Mouse (Mus musculus): ENCODE data around the gene Ss18l1. TPM values are rescaled to one million over a fixed set of nuclear protein-coding genes. Genes with fewer than 3 reads are reported as not detected.
A peak's percentile ranks its signal among the peaks of the same experiment; 100 is the strongest.

The Ss18l1 gene
- polyA plus RNA-seq, 1 experiment from 2014 or later = 8.1 TPM

DNA sequence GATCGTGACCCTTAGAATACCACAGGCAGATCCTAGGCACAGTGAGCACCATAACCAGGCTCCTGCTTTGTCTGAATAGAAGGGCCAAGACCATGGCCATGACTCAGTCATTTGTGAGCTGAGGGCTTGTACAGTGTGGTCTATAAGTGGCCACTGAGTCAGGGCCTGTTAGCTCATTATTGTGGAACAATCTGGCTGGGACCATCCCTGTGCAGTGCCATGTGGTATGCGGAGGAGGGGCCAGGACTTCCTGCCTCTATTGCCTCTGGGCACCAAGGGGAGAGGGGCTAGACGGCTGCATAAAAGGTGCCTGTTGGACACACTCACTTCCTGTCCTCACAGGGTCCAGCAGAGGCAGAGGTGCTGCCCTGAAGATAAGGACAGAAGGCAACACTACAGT is 8.4 kb upstream of the Ss18l1 start:
- DNase-seq (ENCODE audit: low read depth, low spot score) (no peak), ATAC-seq (peak; percentile 33)
- no peaks in the 10 kb centered on the region for H3K27me3 ChIP-seq
- ChIA-PET POLR2A (no interaction called here), CTCF (no interaction called here)
- TF ChIP-seq CTCF (IDR thresholded peaks at IDR 0.05) = no peak
- in situ Hi-C loops (cut with MboI; ENCODE audit: low pct_unique_long_range_greater_than_20kb) = loop anchor here (10.0 kb wide), 1 partner anchor 1779 kb away; no protein-coding TSS in a partner anchor

DNA sequence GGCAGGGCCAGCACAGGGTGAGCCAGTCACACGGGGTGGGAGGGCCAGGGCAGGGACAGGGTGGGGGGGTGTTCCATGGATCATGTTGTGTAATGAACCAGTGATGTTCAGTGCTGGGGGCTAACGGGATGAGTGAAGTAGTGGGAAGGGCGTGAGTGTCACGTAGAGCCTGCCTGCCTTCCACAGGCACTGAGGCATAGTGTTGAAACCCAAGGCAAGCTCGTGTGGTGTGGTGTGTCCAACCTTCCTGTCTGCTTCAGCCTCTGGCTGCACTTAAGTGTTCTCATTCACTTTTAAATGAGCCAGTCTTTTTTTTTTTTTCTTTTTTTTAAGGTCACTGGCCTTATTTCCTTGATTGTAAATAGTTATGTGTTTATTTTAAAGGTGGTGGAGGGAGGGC is 7.6 kb upstream of the Ss18l1 start:
- ATAC-seq (no peak), DNase-seq (ENCODE audit: low read depth, low spot score) (no peak)
- no peak for TF ChIP-seq CTCF (IDR thresholded peaks at IDR 0.05)
- H3K27me3 ChIP-seq = no peaks in the 10 kb centered on the region
- ChIA-PET POLR2A (interaction anchor here (1.1 kb wide), 1 partner anchor 9 kb away, joined by 5 read pairs; no protein-coding TSS in a partner anchor), CTCF (no interaction called here)
- in situ Hi-C loops (cut with MboI; ENCODE audit: low pct_unique_long_range_greater_than_20kb) = loop anchor here (10.0 kb wide), 1 partner anchor 1780 kb away; no protein-coding TSS in a partner anchor

DNA sequence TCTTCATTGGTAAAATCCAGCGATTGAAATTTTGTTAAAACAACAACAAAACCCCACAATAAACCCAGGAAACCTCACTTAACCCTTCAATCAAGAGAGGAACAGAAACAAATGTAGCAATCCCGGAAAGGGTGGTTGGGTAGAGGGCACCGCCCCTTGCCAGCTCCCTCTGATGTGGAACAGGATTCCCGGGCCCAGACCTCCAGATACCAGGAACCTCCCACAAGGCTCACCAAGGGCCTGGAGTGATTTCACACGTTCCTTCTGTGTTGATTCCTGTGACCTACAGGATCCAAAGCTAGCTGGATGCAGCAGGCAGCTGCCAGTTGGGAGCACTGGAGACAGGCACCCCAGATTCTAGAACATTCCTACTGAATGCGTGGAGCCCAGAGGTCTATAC is 1.9 kb upstream of the Ss18l1 start:
- in situ Hi-C loops (cut with MboI; ENCODE audit: low pct_unique_long_range_greater_than_20kb) = loop anchor here (5.0 kb wide), 1 partner anchor 63 kb away; the partner anchor contains the start of gene Taf4
- DNase-seq (ENCODE audit: low read depth, low spot score) (no peak), ATAC-seq (no peak)
- H3K27me3 ChIP-seq = no peaks in the 10 kb centered on the region
- POLR2A ChIA-PET = interaction anchor here (1.1 kb wide), 1 partner anchor 12 kb away, joined by 3 read pairs; no protein-coding TSS in a partner anchor
- CTCF ChIA-PET = interaction anchor here (2.8 kb wide), 1 partner anchor 14 kb away, joined by 8 read pairs; no protein-coding TSS in a partner anchor
- no peak for TF ChIP-seq CTCF (IDR thresholded peaks at IDR 0.05)

DNA sequence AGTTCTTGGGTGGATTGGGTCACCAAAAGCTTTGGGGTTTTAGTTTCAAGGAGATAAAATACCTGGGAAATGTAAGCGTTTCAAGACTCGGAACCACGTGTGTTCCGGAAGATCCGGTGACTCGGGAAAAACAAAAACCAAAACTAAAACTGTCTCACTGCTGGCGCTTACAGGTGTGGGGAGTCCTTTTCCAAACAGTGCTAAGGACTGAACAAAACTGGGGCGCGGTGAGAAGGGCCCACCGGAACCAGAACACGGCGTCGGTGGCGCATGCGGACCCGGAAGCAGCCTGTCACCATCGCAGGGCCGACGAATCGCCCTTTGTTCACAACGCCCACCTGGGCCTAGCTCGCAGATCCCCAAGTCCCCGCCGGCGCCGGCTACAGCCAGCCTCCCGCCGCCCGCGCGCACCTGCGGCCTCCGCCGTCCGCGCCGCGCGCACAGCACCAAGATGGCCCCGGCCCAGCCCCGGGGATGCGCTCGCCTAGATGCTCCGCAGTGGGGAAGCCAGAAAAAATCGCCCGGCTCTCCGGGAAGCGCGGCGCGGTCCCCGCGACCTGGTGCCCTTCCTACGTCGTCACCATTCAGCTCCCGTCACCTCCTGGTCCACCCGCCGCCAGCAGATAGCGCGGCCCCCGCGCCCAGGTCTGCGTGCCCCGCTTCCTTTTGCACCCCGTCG is 593 bp upstream of the Ss18l1 start:
- ChIA-PET CTCF (interaction anchor here (1.1 to 2.8 kb wide), 3 partner anchors 9 to 63 kb away, joined by 3 to 8 read pairs (median 4); no protein-coding TSS in a partner anchor), POLR2A (interaction anchor here (0.6 to 2.1 kb wide), 5 partner anchors 9 to 1802 kb away, joined by 3 to 6 read pairs (median 5); partner anchors contain the start of genes Lsm14b and Taf4)
- no peaks in the 10 kb centered on the region for H3K27me3 ChIP-seq
- ATAC-seq (peak; percentile 27), DNase-seq (ENCODE audit: low read depth, low spot score) (no peak)
- no peak for TF ChIP-seq CTCF (IDR thresholded peaks at IDR 0.05)
- in situ Hi-C loops (cut with MboI; ENCODE audit: low pct_unique_long_range_greater_than_20kb) = loop anchor here (5.0 kb wide), 1 partner anchor 64 kb away; the partner anchor contains the start of gene Taf4

DNA sequence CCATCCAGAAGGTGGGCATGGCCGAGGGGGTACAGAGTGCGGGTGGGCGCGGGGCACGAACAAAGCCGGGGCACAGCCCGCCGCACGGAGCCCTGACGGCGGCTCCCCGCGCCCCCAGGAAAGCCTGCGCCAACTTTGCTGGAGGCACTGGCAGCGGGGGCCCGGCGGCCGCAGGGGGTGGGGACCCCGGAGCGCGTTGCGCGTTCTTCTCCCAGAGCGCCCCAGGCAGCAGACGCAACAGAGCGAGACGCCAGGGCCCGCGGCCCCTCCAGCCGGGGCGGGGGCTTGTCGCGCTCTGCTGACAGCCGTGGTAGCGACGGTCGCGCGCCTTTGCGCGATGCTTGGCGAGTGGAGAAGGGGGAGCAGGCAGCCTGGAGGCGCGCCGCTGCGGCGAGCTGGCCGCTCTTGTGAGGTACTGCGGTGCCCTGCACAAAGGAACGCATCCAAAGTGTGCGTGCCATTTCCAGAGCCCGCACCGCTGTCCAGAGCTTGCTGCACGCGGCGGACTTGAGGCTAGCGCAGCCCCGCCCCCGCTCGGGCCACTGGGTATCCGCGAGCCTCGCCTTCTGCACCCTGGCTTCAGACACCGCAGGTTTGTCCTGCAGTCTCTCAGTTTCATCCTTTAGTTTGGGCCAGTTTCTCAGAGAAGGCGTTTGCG is 678 bp downstream of the Ss18l1 start:
- ATAC-seq = peak; percentile 37
- H3K27me3 ChIP-seq = no peaks in the 10 kb centered on the region
- no peak for DNase-seq (ENCODE audit: low read depth, low spot score)
- ChIA-PET CTCF (interaction anchor here (0.7 to 4.1 kb wide), 6 partner anchors 10 to 129 kb away, joined by 3 to 26 read pairs (median 3); no protein-coding TSS in a partner anchor), POLR2A (interaction anchor here (0.6 to 2.1 kb wide), 4 partner anchors 16 to 63 kb away, joined by 3 to 5 read pairs (median 3); partner anchors contain the start of gene Lsm14b)
- TF ChIP-seq CTCF (IDR thresholded peaks at IDR 0.05) = no peak
- in situ Hi-C loops (cut with MboI; ENCODE audit: low pct_unique_long_range_greater_than_20kb) = loop anchor here (5.0 kb wide), 1 partner anchor 66 kb away; the partner anchor contains the start of gene Taf4

DNA sequence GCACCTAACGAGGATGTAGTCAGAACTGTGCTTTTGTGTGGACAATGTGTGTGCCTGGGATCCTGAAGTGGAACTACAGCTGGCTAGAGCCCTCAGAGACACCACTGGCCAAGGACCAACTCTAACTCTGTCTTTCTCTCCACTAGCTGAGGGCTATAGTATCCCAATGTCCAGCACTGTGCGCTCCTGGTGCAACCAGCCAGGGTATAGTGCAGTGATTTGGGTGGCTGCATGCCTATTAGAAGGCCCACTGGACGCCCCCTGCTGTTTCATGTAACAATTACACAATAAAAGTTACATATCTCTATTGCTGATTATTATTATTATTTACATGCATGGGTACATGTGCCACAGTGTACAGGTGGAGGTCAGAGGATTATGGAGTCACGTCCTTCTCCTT is 3.0 kb downstream of the Ss18l1 start:
- in situ Hi-C loops (cut with MboI; ENCODE audit: low pct_unique_long_range_greater_than_20kb) = loop anchor here (5.0 kb wide), 1 partner anchor 128 kb away; no protein-coding TSS in a partner anchor
- TF ChIP-seq CTCF (IDR thresholded peaks at IDR 0.05) = no peak
- ChIA-PET CTCF (interaction anchor here (0.5 to 4.1 kb wide), 7 partner anchors 9 to 131 kb away, joined by 3 to 26 read pairs (median 4); no protein-coding TSS in a partner anchor), POLR2A (interaction anchor here (0.7 kb wide), 1 partner anchor 187 kb away, joined by 5 read pairs; no protein-coding TSS in a partner anchor)
- ATAC-seq = no peak
- H3K27me3 ChIP-seq = no peaks in the 10 kb centered on the region
- no peak for DNase-seq (ENCODE audit: low read depth, low spot score)

DNA sequence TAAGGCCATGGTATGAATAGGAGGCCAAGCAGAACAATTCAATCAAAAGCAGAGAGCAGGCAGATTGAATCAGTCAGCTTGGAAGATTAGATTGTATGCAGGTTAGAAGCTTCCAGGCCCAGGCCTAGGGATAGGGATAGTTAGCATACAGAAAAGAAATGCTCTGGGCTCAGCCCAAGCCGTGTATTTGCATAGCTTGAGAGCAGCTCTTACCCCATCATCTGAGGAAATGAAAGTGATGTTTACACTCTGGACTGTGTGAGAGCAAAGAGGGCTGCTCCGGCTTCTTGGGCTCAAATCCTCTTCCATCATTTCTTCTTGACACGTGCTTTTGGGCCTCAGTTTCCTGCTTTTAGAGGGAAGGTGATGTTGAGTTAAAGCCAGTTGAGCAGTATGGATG is 5.3 kb downstream of the Ss18l1 start:
- in situ Hi-C loops (cut with MboI; ENCODE audit: low pct_unique_long_range_greater_than_20kb) = loop anchor here (5.0 kb wide), 1 partner anchor 130 kb away; no protein-coding TSS in a partner anchor
- CTCF ChIA-PET = interaction anchor here (1.2 to 3.5 kb wide), 3 partner anchors 12 to 133 kb away, joined by 3 to 16 read pairs (median 3); no protein-coding TSS in a partner anchor
- no peak for DNase-seq (ENCODE audit: low read depth, low spot score)
- no peak for TF ChIP-seq CTCF (IDR thresholded peaks at IDR 0.05)
- POLR2A ChIA-PET = interaction anchor here (1.6 kb wide), 1 partner anchor 9 kb away, joined by 5 read pairs; no protein-coding TSS in a partner anchor
- H3K27me3 ChIP-seq = no peaks in the 10 kb centered on the region
- ATAC-seq = no peak

DNA sequence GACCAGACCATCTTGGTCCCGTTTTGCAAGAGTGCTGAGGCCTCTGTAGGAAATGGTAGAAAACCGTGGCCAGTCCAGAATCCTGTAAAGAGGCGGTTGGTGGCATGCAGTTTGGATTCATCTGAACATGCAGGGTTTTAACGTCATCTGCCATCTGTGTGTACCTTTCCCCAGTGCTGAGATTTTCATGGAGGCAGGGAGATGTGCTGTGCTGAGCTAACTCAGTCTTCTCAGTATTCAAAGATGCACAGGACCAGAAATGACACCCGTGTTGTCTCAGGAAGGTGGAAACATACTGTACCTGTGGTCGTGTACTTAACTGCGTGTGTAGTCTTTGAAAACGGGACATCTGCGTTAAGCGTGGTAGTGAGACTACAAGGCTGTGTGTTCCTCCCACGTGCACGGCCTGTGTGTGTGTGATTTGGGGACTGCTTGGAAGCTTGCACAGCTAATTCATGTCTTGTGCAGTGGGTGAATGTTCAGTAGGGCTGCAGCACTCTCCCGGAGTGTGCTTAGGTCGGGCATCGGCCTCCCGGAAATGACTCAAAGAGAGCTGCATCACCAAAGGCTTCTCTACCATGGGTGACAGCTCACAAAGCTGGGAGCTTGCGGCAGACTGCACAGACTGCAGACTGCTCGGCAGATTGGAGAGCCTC is 5.8 kb downstream of the Ss18l1 start:
- no peak for TF ChIP-seq CTCF (IDR thresholded peaks at IDR 0.05)
- CTCF ChIA-PET = interaction anchor here (0.6 to 3.5 kb wide), 3 partner anchors 90 to 134 kb away, joined by 3 to 16 read pairs (median 4); no protein-coding TSS in a partner anchor
- in situ Hi-C loops (cut with MboI; ENCODE audit: low pct_unique_long_range_greater_than_20kb) = loop anchor here (5.0 kb wide), 1 partner anchor 131 kb away; no protein-coding TSS in a partner anchor

DNA sequence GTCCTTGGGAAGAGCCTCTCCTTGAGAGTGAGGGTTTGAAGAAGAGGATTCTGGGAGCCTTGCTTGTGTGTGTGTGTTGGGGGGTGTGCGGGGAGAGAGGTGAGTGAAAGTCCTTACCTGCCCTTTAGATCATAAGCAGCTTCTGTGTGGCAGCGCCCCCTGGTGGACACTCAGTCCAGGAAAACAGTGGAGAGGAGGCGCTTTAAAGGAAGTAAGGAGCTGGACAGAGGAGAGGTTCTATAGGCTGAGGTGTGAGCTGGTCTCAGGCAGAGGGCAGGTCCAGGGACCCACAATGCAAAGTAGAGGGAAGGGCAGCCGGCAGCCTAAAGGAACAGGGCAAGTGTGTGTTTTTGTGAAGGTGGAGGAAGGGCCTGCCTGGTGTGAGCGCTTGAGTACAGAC is 8.7 kb downstream of the Ss18l1 start:
- CTCF ChIA-PET = interaction anchor here (0.6 to 3.2 kb wide), 23 partner anchors 11 to 135 kb away, joined by 3 to 47 read pairs (median 4); no protein-coding TSS in a partner anchor
- TF ChIP-seq CTCF (IDR thresholded peaks at IDR 0.05) = no peak
- in situ Hi-C loops (cut with MboI; ENCODE audit: low pct_unique_long_range_greater_than_20kb) = no loop called here

More for the DNA sequence above, 5.8 kb downstream of the Ss18l1 start:
- ATAC-seq = no peak
- POLR2A ChIA-PET = no interaction called here
- H3K27me3 ChIP-seq = no peaks in the 10 kb centered on the region
- DNase-seq (ENCODE audit: low read depth, low spot score) = no peak

More for the DNA sequence above, 8.7 kb downstream of the Ss18l1 start:
- DNase-seq (ENCODE audit: low read depth, low spot score) (no peak), ATAC-seq (peak; percentile 61)
- H3K27me3 ChIP-seq = no peaks in the 10 kb centered on the region
- POLR2A ChIA-PET = no interaction called here

Measured in Patski (cell line).